In genomic region chr10:7792254-7792750, GRCm38 (mm10) we compare ENCODE assay signal across 8 mouse cellular contexts. TPM values are rescaled to one million over a fixed set of nuclear protein-coding genes. Genes with fewer than 3 reads are reported as not detected.
DNase-seq lines count a peak whose midpoint lies in the region; ATAC-seq and TF ChIP-seq lines count a peak whose summit lies in the region.

No protein-coding gene starts in this region.

- no peak for TF ChIP-seq POLR2A in lung, adult 2 months (IDR thresholded peaks at IDR 0.05; ENCODE audit: borderline replicate concordance, extremely low read depth, low read depth, low read length)

- under 1% methylated on average over 10 of the region's 10 CpGs for WGBS in lung, adult 2 months
- WGBS in embryonic facial prominence, embryonic 14.5 days, result under 1% methylated on average over 10 of the region's 10 CpGs
- WGBS in limb, embryonic 11.5 days, result 1% methylated on average over 10 of the region's 10 CpGs
- 2% methylated on average over 10 of the region's 10 CpGs for WGBS in neural tube, embryonic 14.5 days

- no peak for DNase-seq in lung, adult 2 months
- no peak for DNase-seq in lung, postnatal 14 days
- DNase-seq in embryonic facial prominence, embryonic 14.5 days (ENCODE audit: low spot score), result no peak
- DNase-seq in limb, embryonic 11.5 days (ENCODE audit: low spot score), result no peak
- DNase-seq in retina, embryonic 14.5 days (ENCODE audit: low spot score), result no peak
- no peak for DNase-seq in cerebellum, postnatal 25 days
- no peak for DNase-seq in c-Kit-positive CD71-positive TER-119-positive erythroid progenitor cells, embryonic 14.5 days (ENCODE audit: low spot score)

- peak; percentile 38; the same call in 1 of the 2 replicates for ATAC-seq in embryonic facial prominence, embryonic 14.5 days (ENCODE audit: low read depth)
- peak; percentile 7; the same call in 1 of the 2 replicates for ATAC-seq in limb, embryonic 11.5 days (ENCODE audit: insufficient number of reproducible peaks, low FRiP score, low TSS enrichment, low read depth)
- ATAC-seq in neural tube, embryonic 14.5 days (ENCODE audit: low read depth), result peak; percentile 41

- no peak for TF ChIP-seq CTCF in lung, adult 2 months (IDR thresholded peaks at IDR 0.05; ENCODE audit: insufficient read depth, low read length)

- H3K27ac ChIP-seq in embryonic facial prominence, embryonic 14.5 days (replicated peaks; ENCODE audit: low read depth, low read length), result peak overlapping the region; percentile 34; the same call in 1 of the 2 replicates
- H3K27ac ChIP-seq in limb, embryonic 11.5 days (replicated peaks; ENCODE audit: low read depth, low read length), result peak overlapping the region; percentile 14; the same call in 1 of the 2 replicates
- peak overlapping the region; percentile 60 for H3K27ac ChIP-seq in neural tube, embryonic 14.5 days (ENCODE audit: low read depth, low read length)

- peak overlapping the region; percentile 84 for H3K9ac ChIP-seq in embryonic facial prominence, embryonic 14.5 days (ENCODE audit: low read depth, low read length)
- H3K9ac ChIP-seq in limb, embryonic 11.5 days (ENCODE audit: low read length), result peak overlapping the region; percentile 89
- peak overlapping the region; percentile 65 for H3K9ac ChIP-seq in neural tube, embryonic 14.5 days (replicated peaks; ENCODE audit: low read depth, low read length)

- no peaks in the 10 kb centered on the region for H3K9me3 ChIP-seq in embryonic facial prominence, embryonic 14.5 days (ENCODE audit: control insufficient read depth, low read length)
- H3K9me3 ChIP-seq in limb, embryonic 11.5 days (ENCODE audit: control insufficient read depth, low read length), result no peaks in the 10 kb centered on the region
- H3K9me3 ChIP-seq in neural tube, embryonic 14.5 days (ENCODE audit: control insufficient read depth, low read length), result no peaks in the 10 kb centered on the region

- H3K4me1 ChIP-seq in lung, adult 2 months (ENCODE audit: control insufficient read depth, insufficient read depth, low read length), result peaks cover 8% of the 10 kb centered on the region
- H3K4me1 ChIP-seq in embryonic facial prominence, embryonic 14.5 days (ENCODE audit: control insufficient read depth, insufficient read depth, low read length), result peaks cover 11% of the 10 kb centered on the region
- peaks cover 5% of the 10 kb centered on the region; the same call in 1 of the 2 replicates for H3K4me1 ChIP-seq in limb, embryonic 11.5 days (ENCODE audit: control insufficient read depth, insufficient read depth, low read length)
- H3K4me1 ChIP-seq in neural tube, embryonic 14.5 days (ENCODE audit: control insufficient read depth, insufficient read depth, low read length), result peaks cover 13% of the 10 kb centered on the region

- peak overlapping the region; percentile 64 for H3K4me2 ChIP-seq in embryonic facial prominence, embryonic 14.5 days (ENCODE audit: low read depth, low read length)
- H3K4me2 ChIP-seq in limb, embryonic 11.5 days (ENCODE audit: low read depth, severe bottlenecking), result peak overlapping the region; percentile 45
- peak overlapping the region; percentile 43 for H3K4me2 ChIP-seq in neural tube, embryonic 14.5 days (ENCODE audit: low read depth, low read length)

- no peaks in the 10 kb centered on the region for H3K27me3 ChIP-seq in embryonic facial prominence, embryonic 14.5 days (replicated peaks; ENCODE audit: control insufficient read depth, insufficient read depth, low read length)
- no peaks in the 10 kb centered on the region for H3K27me3 ChIP-seq in limb, embryonic 11.5 days (ENCODE audit: control insufficient read depth, insufficient read depth, low read length)
- no peaks in the 10 kb centered on the region for H3K27me3 ChIP-seq in neural tube, embryonic 14.5 days (ENCODE audit: control insufficient read depth, insufficient read depth, low read length)

- H3K36me3 ChIP-seq in embryonic facial prominence, embryonic 14.5 days (ENCODE audit: control insufficient read depth, insufficient read depth, low read length), result peaks cover 36% of the 10 kb centered on the region
- H3K36me3 ChIP-seq in limb, embryonic 11.5 days (ENCODE audit: control insufficient read depth, insufficient read depth, low read length), result peaks cover 2% of the 10 kb centered on the region; the same call in 1 of the 2 replicates
- peaks cover 5% of the 10 kb centered on the region for H3K36me3 ChIP-seq in neural tube, embryonic 14.5 days (ENCODE audit: control insufficient read depth, insufficient read depth, low read length)

- peak overlapping the region; percentile 91 for H3K4me3 ChIP-seq in lung, adult 2 months (replicated peaks; ENCODE audit: extremely low read depth, low read depth, low read length)
- peak overlapping the region; percentile 97 for H3K4me3 ChIP-seq in embryonic facial prominence, embryonic 14.5 days (ENCODE audit: low read depth, low read length)
- peak overlapping the region; percentile 73 for H3K4me3 ChIP-seq in limb, embryonic 11.5 days (ENCODE audit: low read depth, low read length)
- peak overlapping the region; percentile 73 for H3K4me3 ChIP-seq in neural tube, embryonic 14.5 days (ENCODE audit: low read depth, low read length)

RNA-seq across cellular contexts. Expression of gene Ginm1, which starts 0.3 kb away (rescaled TPM):
- 34.4 and 36.7 TPM in 2 replicates for polyA plus RNA-seq in lung, adult 2 months (2012; rRNA removed)
- polyA plus RNA-seq in embryonic facial prominence, embryonic 14.5 days (2014; fragmentation: Nextera tagmentation; extraction: Ambion mirVana), result 82.9 and 87.3 TPM in 2 replicates
- 51.4 and 53.9 TPM in 2 replicates for polyA plus RNA-seq in limb, embryonic 11.5 days (2014; fragmentation: Nextera tagmentation; extraction: Ambion mirVana)
- polyA plus RNA-seq in neural tube, embryonic 14.5 days (2014; fragmentation: Nextera tagmentation; extraction: Ambion mirVana), result 50.8 and 55.2 TPM in 2 replicates

RNA-seq across cellular contexts. Expression of gene Ppil4, which starts 0.4 kb away (rescaled TPM):
- 5.3 and 7.6 TPM in 2 replicates for polyA plus RNA-seq in lung, adult 2 months (2012; rRNA removed)
- polyA plus RNA-seq in embryonic facial prominence, embryonic 14.5 days (2014; fragmentation: Nextera tagmentation; extraction: Ambion mirVana), result 32.8 and 33.6 TPM in 2 replicates
- 46.9 and 51.7 TPM in 2 replicates for polyA plus RNA-seq in limb, embryonic 11.5 days (2014; fragmentation: Nextera tagmentation; extraction: Ambion mirVana)
- 48.1 and 48.7 TPM in 2 replicates for polyA plus RNA-seq in neural tube, embryonic 14.5 days (2014; fragmentation: Nextera tagmentation; extraction: Ambion mirVana)

RNA-seq across cellular contexts. Expression of gene Zc3h12d, which starts 40.0 kb away (rescaled TPM):
- 1.8 and 2.3 TPM in 2 replicates for polyA plus RNA-seq in lung, adult 2 months (2012; rRNA removed)
- 0.11 and 0.24 TPM in 2 replicates for polyA plus RNA-seq in embryonic facial prominence, embryonic 14.5 days (2014; fragmentation: Nextera tagmentation; extraction: Ambion mirVana)
- polyA plus RNA-seq in limb, embryonic 11.5 days (2014; fragmentation: Nextera tagmentation; extraction: Ambion mirVana), result 0.07 TPM in 2 replicates
- polyA plus RNA-seq in neural tube, embryonic 14.5 days (2014; fragmentation: Nextera tagmentation; extraction: Ambion mirVana), result 0.08 and 0.17 TPM in 2 replicates
